Mouse (Mus musculus) 3134 (cell line): ENCODE results near the gene Tfb1m.

Source experiments
- DNase-seq: peaks from one replicate; pipeline ENCODE4 v3.0.0-alpha.2; 2011; ENCODE audit warnings: low spot score; ENCODE audit not compliant: insufficient read length; ENCODE audit errors: extremely low read depth

Gene Tfb1m

GRCm38 (mm10) chr17:3515851-3516250, 41.7 kb downstream of the Tfb1m start:
- DNase-seq, result no peak

GRCm38 (mm10) chr17:3514316-3514715, 43.3 kb downstream of the Tfb1m start:
- DNase-seq, result no peak

- DNase-seq, result no peak
These were observed 47.7 kb downstream of the Tfb1m start for GRCm38 (mm10) chr17:3509841-3510240.

GRCm38 (mm10) chr17:3506508-3506907, 51.1 kb downstream of the Tfb1m start:
- DNase-seq, result no peak

- no peak for DNase-seq
These were observed 51.9 kb downstream of the Tfb1m start for GRCm38 (mm10) chr17:3505711-3506110.

- no peak for DNase-seq
These were observed 56.6 kb downstream of the Tfb1m start for GRCm38 (mm10) chr17:3500936-3501335.

- no peak for DNase-seq
These were observed 57.5 kb downstream of the Tfb1m start for GRCm38 (mm10) chr17:3500076-3500475.

- DNase-seq, result no peak
These were observed 58.1 kb downstream of the Tfb1m start for GRCm38 (mm10) chr17:3499468-3499867.

GRCm38 (mm10) chr17:3498580-3498979, 59.0 kb downstream of the Tfb1m start:
- DNase-seq, result no peak

GRCm38 (mm10) chr17:3498086-3498485, 59.5 kb downstream of the Tfb1m start:
- no peak for DNase-seq

- no peak for DNase-seq
These were observed 61.5 kb downstream of the Tfb1m start for GRCm38 (mm10) chr17:3496080-3496479.

GRCm38 (mm10) chr17:3495576-3495975, 62.0 kb downstream of the Tfb1m start:
- no peak for DNase-seq

- no peak for DNase-seq
These were observed 65.9 kb downstream of the Tfb1m start for GRCm38 (mm10) chr17:3491667-3492066.

GRCm38 (mm10) chr17:3491065-3491464, 66.5 kb downstream of the Tfb1m start:
- DNase-seq, result no peak

GRCm38 (mm10) chr17:3490216-3490895, 67.2 kb downstream of the Tfb1m start:
- DNase-seq, result no peak

- no peak for DNase-seq
These were observed 69.6 kb downstream of the Tfb1m start for GRCm38 (mm10) chr17:3487721-3488601.

- DNase-seq, result no peak
These were observed 70.4 kb downstream of the Tfb1m start for GRCm38 (mm10) chr17:3487211-3487610.

- no peak for DNase-seq
These were observed 71.7 kb downstream of the Tfb1m start for GRCm38 (mm10) chr17:3485851-3486250.

- DNase-seq, result no peak
These were observed 74.5 kb downstream of the Tfb1m start for GRCm38 (mm10) chr17:3483091-3483490.

- DNase-seq, result no peak
These were observed 75.7 kb downstream of the Tfb1m start for GRCm38 (mm10) chr17:3481576-3482575.

- DNase-seq, result no peak
These were observed 81.0 kb downstream of the Tfb1m start for GRCm38 (mm10) chr17:3476546-3476945.
